Mouse (Mus musculus): ENCODE measurements around the gene C8g. TPM values are rescaled to one million over a fixed set of nuclear protein-coding genes. Genes with fewer than 3 reads are reported as not detected.

C8g gene
- total and polyA plus RNA-seq, 3 experiments, result 1.3 to 4.1 (median 1.6) TPM

DNA sequence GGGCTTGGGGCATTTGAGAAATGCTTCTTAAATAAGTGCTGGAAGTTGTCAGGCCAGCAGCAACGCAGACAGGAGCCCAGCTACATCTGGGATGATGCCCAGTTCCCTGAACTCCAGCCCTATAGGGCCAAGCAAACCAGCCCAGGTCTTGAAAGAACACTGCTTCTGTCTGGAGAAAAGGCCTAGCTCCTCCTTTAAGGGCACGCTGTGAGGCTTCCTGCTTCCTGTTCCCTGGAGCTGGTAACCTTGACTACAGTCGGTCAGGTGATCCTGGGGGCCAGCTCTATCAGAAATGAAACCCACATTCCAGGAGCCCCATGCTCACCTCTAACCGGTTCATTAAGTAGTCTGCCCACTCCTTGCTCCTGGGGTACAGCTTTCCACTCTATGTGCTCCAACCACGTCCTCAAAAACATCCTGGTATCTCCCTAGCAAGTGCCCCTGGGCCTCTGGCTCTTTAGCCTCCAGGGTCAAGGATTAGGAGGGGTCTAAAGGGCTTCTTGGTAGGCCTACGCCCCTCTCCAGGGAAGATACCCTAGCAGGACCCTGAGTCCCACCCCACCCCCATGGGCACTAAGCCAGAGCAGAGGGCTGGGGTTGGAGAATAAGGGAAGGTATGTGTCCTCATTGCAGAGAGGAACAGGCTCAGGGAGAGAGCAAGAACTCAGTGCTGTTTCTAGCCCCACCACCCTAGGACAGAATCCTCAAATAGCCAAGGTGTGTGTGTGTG, 3.5 kb downstream of the C8g start:
- no peak for TF ChIP-seq CTCF (IDR thresholded peaks at IDR 0.05)
- no peak for TF ChIP-seq POLR2A (IDR thresholded peaks at IDR 0.05; ENCODE audit: insufficient read depth, low read depth, low read length)
- TF ChIP-seq EP300 (IDR thresholded peaks at IDR 0.05; ENCODE audit: insufficient read depth, low read depth, low read length), result no peak
- H3K4me3 ChIP-seq, result no peak overlapping the region
- H3K36me3 ChIP-seq (ENCODE audit: control insufficient read depth, insufficient read depth, low read length), result no peaks in the 10 kb centered on the region
- H3K9ac ChIP-seq (ENCODE audit: low read depth, low read length), result no peak overlapping the region
- WGBS, result 37% methylated on average over 6 of the region's 6 CpGs
- no peaks in the 10 kb centered on the region for H3K27me3 ChIP-seq (ENCODE audit: control insufficient read depth, insufficient read depth, low read length)
- no peak overlapping the region for H3K27ac ChIP-seq
- no peak for DNase-seq
- no peaks in the 10 kb centered on the region for H3K79me2 ChIP-seq (replicated peaks; ENCODE audit: control insufficient read depth, insufficient read depth, low read length)
- H3K4me1 ChIP-seq (ENCODE audit: control insufficient read depth, insufficient read depth, low read length), result peaks cover 6% of the 10 kb centered on the region
- intact Hi-C loops (cut with DNase I), result no loop called here

DNA sequence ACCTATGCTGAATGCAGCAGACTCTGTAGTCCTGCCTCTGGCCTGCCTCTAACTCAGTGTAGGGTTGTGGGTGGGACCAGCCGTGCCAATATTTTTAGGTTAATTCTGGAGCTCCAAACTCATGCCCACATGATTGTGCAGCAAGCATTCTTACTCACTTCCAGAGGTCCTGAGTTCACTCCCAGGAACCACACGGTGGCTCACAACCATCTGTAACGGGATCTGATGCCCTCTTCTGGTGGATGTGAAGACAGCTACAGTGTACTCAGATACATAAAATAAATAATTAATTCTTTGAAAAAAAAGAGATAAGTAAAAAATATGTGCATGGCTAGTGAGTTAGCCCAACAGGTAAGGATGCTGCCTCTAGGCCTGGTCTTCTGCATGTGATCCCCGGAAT, 5.1 kb downstream of the C8g start:
- Histone ChIP-seq H3K36me3 (ENCODE audit: control insufficient read depth, insufficient read depth, low read length) (no peaks in the 10 kb centered on the region), H3K4me3 (no peak overlapping the region), H3K79me2 (replicated peaks; ENCODE audit: control insufficient read depth, insufficient read depth, low read length) (no peaks in the 10 kb centered on the region), H3K27ac (no peak overlapping the region), H3K4me1 (ENCODE audit: control insufficient read depth, insufficient read depth, low read length) (peaks cover 4% of the 10 kb centered on the region), H3K27me3 (ENCODE audit: control insufficient read depth, insufficient read depth, low read length) (no peaks in the 10 kb centered on the region), H3K9ac (ENCODE audit: low read depth, low read length) (no peak overlapping the region)
- no peak for DNase-seq
- intact Hi-C loops (cut with DNase I), result no loop called here
- 44% methylated on average over 4 of the region's 4 CpGs for WGBS
- TF ChIP-seq CTCF (IDR thresholded peaks at IDR 0.05) (peak; percentile 59), POLR2A (IDR thresholded peaks at IDR 0.05; ENCODE audit: insufficient read depth, low read depth, low read length) (no peak)

DNA sequence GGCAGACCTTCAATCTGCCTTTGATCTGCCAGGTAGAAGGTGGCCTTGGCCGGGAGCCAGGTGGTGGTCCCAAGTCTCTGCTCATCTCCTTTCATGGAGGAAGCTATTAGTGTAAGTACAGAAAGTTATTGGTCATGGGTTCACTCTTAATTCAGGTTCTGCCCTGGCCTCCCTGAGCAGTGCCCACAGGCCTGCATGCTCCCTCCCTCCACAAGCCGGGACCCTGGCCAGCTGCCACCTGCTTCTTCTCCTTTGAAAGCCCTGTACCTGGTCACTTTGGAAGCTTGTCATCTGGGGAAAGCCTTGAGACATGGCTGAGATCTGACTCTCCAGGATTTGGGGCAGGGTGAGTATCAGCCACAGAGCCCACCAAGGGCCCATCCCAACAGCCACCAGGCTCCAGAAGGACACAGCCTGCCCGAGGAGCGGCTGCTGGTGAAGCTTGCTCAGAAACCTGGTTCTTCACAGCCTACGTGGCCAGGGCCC, 8.0 kb downstream of the C8g start, which contains the start of gene Lcn12:
Gene Lcn12, minus strand, starts transcription at position 436 of the 486 bp plus-strand sequence.
- H3K79me2 ChIP-seq (replicated peaks; ENCODE audit: control insufficient read depth, insufficient read depth, low read length), result no peaks in the 10 kb centered on the region
- no peak within 1 kb of the TSS for H3K9ac ChIP-seq (ENCODE audit: low read depth, low read length)
- H3K27me3 ChIP-seq (ENCODE audit: control insufficient read depth, insufficient read depth, low read length), result no peaks in the 10 kb centered on the region
- H3K4me3 ChIP-seq, result no peak within 1 kb of the TSS
- intact Hi-C loops (cut with DNase I), result no loop called here
- no peak for DNase-seq
- H3K36me3 ChIP-seq (ENCODE audit: control insufficient read depth, insufficient read depth, low read length), result no peaks in the 10 kb centered on the region
- H3K27ac ChIP-seq, result no peak within 1 kb of the TSS
- 77% methylated on average over 5 of the region's 5 CpGs for WGBS
- TF ChIP-seq CTCF (IDR thresholded peaks at IDR 0.05) (no peak), EP300 (IDR thresholded peaks at IDR 0.05; ENCODE audit: insufficient read depth, low read depth, low read length) (no peak), POLR2A (IDR thresholded peaks at IDR 0.05; ENCODE audit: insufficient read depth, low read depth, low read length) (no peak)
- no peaks in the 10 kb centered on the region for H3K4me1 ChIP-seq (ENCODE audit: control insufficient read depth, insufficient read depth, low read length)

DNA sequence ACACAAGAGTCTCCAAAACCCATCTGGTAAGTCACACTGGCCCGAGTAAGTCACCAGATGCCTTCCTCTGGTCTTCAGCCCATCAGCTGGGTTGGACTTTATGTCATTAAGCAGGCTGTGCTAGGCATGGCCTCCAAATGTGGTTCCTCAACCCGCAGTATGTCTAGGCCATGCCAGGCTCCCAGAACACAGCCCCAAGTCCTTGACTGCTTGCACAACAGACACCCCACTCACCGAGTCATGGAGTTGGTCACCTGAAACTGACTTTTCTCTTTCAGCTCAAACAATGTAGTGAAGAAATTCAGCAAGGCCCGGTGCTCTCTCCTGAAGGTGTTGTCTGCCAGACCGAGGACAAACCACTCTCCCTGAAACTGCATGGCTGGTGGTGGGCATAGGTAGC, 8.5 kb downstream of the C8g start:
- no peak for TF ChIP-seq POLR2A (IDR thresholded peaks at IDR 0.05; ENCODE audit: insufficient read depth, low read depth, low read length)
- no peak for TF ChIP-seq EP300 (IDR thresholded peaks at IDR 0.05; ENCODE audit: insufficient read depth, low read depth, low read length)
- no peak for TF ChIP-seq CTCF (IDR thresholded peaks at IDR 0.05)
- Histone ChIP-seq H3K4me3 (no peak overlapping the region), H3K27me3 (ENCODE audit: control insufficient read depth, insufficient read depth, low read length) (no peaks in the 10 kb centered on the region), H3K36me3 (ENCODE audit: control insufficient read depth, insufficient read depth, low read length) (no peaks in the 10 kb centered on the region), H3K9ac (ENCODE audit: low read depth, low read length) (no peak overlapping the region), H3K4me1 (ENCODE audit: control insufficient read depth, insufficient read depth, low read length) (no peaks in the 10 kb centered on the region), H3K27ac (no peak overlapping the region), H3K79me2 (replicated peaks; ENCODE audit: control insufficient read depth, insufficient read depth, low read length) (no peaks in the 10 kb centered on the region)
- WGBS, result 81% methylated on average over 5 of the region's 5 CpGs
- no peak for DNase-seq
- intact Hi-C loops (cut with DNase I), result no loop called here

DNA sequence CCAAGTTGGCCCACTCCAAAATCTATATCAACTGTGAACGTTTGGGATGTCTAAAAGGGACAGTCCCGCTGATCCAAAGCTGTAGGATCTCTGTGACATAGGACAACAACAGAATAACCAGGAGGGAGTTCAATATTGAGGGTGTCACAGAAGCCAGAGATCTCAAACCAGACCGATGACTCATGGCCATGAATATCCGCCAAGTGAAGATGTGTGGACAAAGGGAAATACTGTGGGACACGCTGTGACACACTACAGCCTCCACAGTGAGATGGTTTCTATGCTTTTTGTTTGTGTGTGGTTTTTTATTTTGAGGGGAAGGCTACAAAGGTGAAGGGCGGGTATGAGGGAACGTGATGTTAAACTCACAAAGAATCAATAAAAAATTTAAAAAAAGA, 12.8 kb downstream of the C8g start:
- 50% methylated on average over 7 of the region's 7 CpGs for WGBS
- DNase-seq, result no peak
- Histone ChIP-seq H3K4me3 (no peak overlapping the region), H3K4me1 (ENCODE audit: control insufficient read depth, insufficient read depth, low read length) (no peaks in the 10 kb centered on the region), H3K27ac (no peak overlapping the region), H3K36me3 (ENCODE audit: control insufficient read depth, insufficient read depth, low read length) (no peaks in the 10 kb centered on the region), H3K9ac (ENCODE audit: low read depth, low read length) (no peak overlapping the region), H3K79me2 (replicated peaks; ENCODE audit: control insufficient read depth, insufficient read depth, low read length) (no peaks in the 10 kb centered on the region), H3K27me3 (ENCODE audit: control insufficient read depth, insufficient read depth, low read length) (no peaks in the 10 kb centered on the region)
- TF ChIP-seq EP300 (IDR thresholded peaks at IDR 0.05; ENCODE audit: insufficient read depth, low read depth, low read length), result no peak
- no peak for TF ChIP-seq CTCF (IDR thresholded peaks at IDR 0.05)
- TF ChIP-seq POLR2A (IDR thresholded peaks at IDR 0.05; ENCODE audit: insufficient read depth, low read depth, low read length), result no peak
- intact Hi-C loops (cut with DNase I), result no loop called here

DNA sequence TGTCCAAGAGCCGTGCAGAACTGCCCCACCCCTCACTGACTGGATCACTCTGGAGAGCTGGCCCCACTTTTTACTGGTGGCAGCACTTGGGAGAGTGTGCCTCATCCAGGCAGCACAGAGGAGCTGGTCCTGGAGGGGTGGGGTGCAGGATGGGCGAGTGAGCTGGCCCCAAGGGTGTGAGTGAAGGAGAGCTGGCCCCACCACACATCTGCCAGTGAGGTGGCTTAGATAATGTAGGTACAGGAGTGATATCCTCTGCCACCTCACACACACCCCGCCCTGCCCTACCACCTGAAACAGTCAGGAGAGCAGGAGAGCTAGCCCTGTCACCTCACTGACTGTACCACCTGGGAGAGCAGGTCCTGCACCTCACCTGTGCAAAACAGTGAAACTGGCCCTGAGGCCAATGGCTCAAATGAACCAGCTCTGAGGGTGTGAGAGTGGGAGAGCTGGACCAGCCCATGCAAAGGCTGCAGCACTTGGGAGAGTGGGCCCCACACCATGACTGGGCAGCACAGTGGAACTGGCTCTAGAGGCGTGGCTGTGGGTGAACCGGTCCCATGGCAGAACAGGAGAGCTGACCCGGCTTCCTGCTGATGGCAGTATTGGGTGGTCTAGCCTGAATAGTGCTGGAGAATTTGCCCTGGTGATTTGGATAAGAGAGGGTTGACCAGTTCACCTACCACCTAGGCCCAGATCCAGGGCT, 13.4 kb downstream of the C8g start:
- no peak for DNase-seq
- WGBS, result 84% methylated on average over 6 of the region's 6 CpGs
- Histone ChIP-seq H3K27me3 (ENCODE audit: control insufficient read depth, insufficient read depth, low read length) (no peaks in the 10 kb centered on the region), H3K36me3 (ENCODE audit: control insufficient read depth, insufficient read depth, low read length) (no peaks in the 10 kb centered on the region), H3K9ac (ENCODE audit: low read depth, low read length) (no peak overlapping the region), H3K79me2 (replicated peaks; ENCODE audit: control insufficient read depth, insufficient read depth, low read length) (no peaks in the 10 kb centered on the region), H3K4me3 (no peak overlapping the region), H3K4me1 (ENCODE audit: control insufficient read depth, insufficient read depth, low read length) (no peaks in the 10 kb centered on the region), H3K27ac (no peak overlapping the region)
- intact Hi-C loops (cut with DNase I), result no loop called here
- TF ChIP-seq POLR2A (IDR thresholded peaks at IDR 0.05; ENCODE audit: insufficient read depth, low read depth, low read length), result no peak
- TF ChIP-seq CTCF (IDR thresholded peaks at IDR 0.05), result no peak
- no peak for TF ChIP-seq EP300 (IDR thresholded peaks at IDR 0.05; ENCODE audit: insufficient read depth, low read depth, low read length)

Data from heart, adult 2 months (tissue).